Comparison of ENCODE assay signal across 26 mouse cellular contexts in the genomic region with DNA sequence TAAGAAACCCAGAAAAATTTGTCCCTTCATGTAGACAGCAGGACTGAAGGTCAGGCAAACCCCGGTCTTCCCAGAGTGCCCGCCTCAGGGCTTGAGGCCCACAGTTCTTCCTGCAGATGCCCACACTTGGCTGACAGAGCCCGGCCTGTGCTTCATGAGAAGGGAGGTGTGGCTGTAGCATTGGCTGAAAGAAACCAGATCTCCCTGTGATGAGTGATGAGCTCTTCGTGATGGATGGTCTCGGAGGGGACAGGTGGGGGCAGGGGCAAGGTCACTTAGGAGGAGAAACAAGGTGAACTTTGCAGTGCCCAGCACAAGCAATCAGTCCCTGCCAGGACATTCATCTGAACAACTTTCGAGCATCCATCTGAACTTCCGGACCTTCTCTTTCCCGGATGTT.
DNase-seq lines count a peak whose midpoint lies in the region; ATAC-seq and TF ChIP-seq lines count a peak whose summit lies in the region.
"Had no signal": no experiment of that assay in that cellular context is flagged by ENCODE, and none has a peak within 500 bp of the region (broad histone marks: within the 10 kb centered on the region; RNA-seq: fewer than 3 reads in every experiment).

No protein-coding gene starts in this region.

- no peaks in the 10 kb centered on the region for H3K27me3 ChIP-seq in heart, embryonic 11.5 days (ENCODE audit: control insufficient read depth, insufficient read depth, low read length)
- H3K27me3 ChIP-seq in heart, postnatal 0 days (ENCODE audit: control insufficient read depth, insufficient read depth, low read length): no peaks in the 10 kb centered on the region
- H3K27me3 ChIP-seq in embryonic facial prominence, embryonic 10.5 days (replicated peaks; ENCODE audit: low read depth, poor library complexity, severe bottlenecking): no peaks in the 10 kb centered on the region; the same call in 1 of the 2 replicates
- H3K27me3 ChIP-seq: intestine, embryonic 15.5 days; limb, embryonic 13.5 days; liver, embryonic 12.5 days; midbrain, embryonic 13.5 days; neural tube, embryonic 12.5 days had no signal

- H3K36me3 ChIP-seq in heart, embryonic 11.5 days (ENCODE audit: control insufficient read depth, insufficient read depth, low read length): no peaks in the 10 kb centered on the region
- H3K36me3 ChIP-seq in heart, postnatal 0 days (replicated peaks; ENCODE audit: control insufficient read depth, insufficient read depth, low read length): no peaks in the 10 kb centered on the region
- H3K36me3 ChIP-seq in embryonic facial prominence, embryonic 10.5 days (replicated peaks): no peaks in the 10 kb centered on the region
- H3K36me3 ChIP-seq: embryonic facial prominence, embryonic 12.5 days; hindbrain, embryonic 10.5 days; intestine, embryonic 15.5 days; limb, embryonic 13.5 days; liver, embryonic 12.5 days; midbrain, embryonic 13.5 days; neural tube, embryonic 12.5 days had no signal

- ATAC-seq in heart, embryonic 11.5 days (replicated peaks; ENCODE audit: insufficient number of reproducible peaks, low FRiP score, low TSS enrichment): peak; percentile 72
- ATAC-seq in heart, postnatal 0 days (ENCODE audit: insufficient read depth, low read depth): peak; percentile 96
- ATAC-seq: activated CD4-positive, CD25-positive, alpha-beta regulatory T cell, adult 4 months; hindbrain, embryonic 16.5 days; intestine, embryonic 15.5 days; liver, embryonic 12.5 days; midbrain, embryonic 13.5 days had no signal

- H3K4me1 ChIP-seq in heart, embryonic 11.5 days (ENCODE audit: control insufficient read depth, insufficient read depth, low read length): no peaks in the 10 kb centered on the region
- H3K4me1 ChIP-seq in heart, postnatal 0 days (ENCODE audit: control insufficient read depth, insufficient read depth): no peaks in the 10 kb centered on the region
- H3K4me1 ChIP-seq in embryonic facial prominence, embryonic 10.5 days: no peaks in the 10 kb centered on the region; the same call in none of the 2 replicates
- H3K4me1 ChIP-seq: embryonic facial prominence, embryonic 12.5 days; hindbrain, embryonic 10.5 days; intestine, embryonic 15.5 days; limb, embryonic 13.5 days; liver, embryonic 12.5 days; midbrain, embryonic 13.5 days; neural tube, embryonic 12.5 days had no signal

- 28% methylated on average over 8 of the region's 8 CpGs for WGBS in heart, embryonic 11.5 days (ENCODE audit: insufficient replicate concordance)
- WGBS in heart, postnatal 0 days: 30% methylated on average over 8 of the region's 8 CpGs
- 64% methylated on average over 8 of the region's 8 CpGs for WGBS in embryonic facial prominence, embryonic 10.5 days

- TF ChIP-seq EP300 in heart, postnatal 0 days (IDR thresholded peaks at IDR 0.05; ENCODE audit: low read depth): peak; percentile 68; the same call in 1 of the 2 replicates

- no peak overlapping the region for H3K9ac ChIP-seq in heart, embryonic 11.5 days (ENCODE audit: low read depth, low read length)
- no peak overlapping the region for H3K9ac ChIP-seq in heart, postnatal 0 days (replicated peaks; ENCODE audit: low read depth, low read length)
- H3K9ac ChIP-seq: embryonic facial prominence, embryonic 12.5 days; intestine, embryonic 15.5 days; limb, embryonic 13.5 days; liver, embryonic 12.5 days; midbrain, embryonic 13.5 days; neural tube, embryonic 12.5 days had no signal

- H3K9me3 ChIP-seq in heart, embryonic 11.5 days (replicated peaks; ENCODE audit: control insufficient read depth, low read length): no peaks in the 10 kb centered on the region
- no peaks in the 10 kb centered on the region for H3K9me3 ChIP-seq in heart, postnatal 0 days (replicated peaks; ENCODE audit: control insufficient read depth, low read length)
- H3K9me3 ChIP-seq in embryonic facial prominence, embryonic 10.5 days: no peaks in the 10 kb centered on the region
- H3K9me3 ChIP-seq: embryonic facial prominence, embryonic 12.5 days; hindbrain, embryonic 10.5 days; intestine, embryonic 15.5 days; limb, embryonic 13.5 days; liver, embryonic 12.5 days; midbrain, embryonic 13.5 days; neural tube, embryonic 12.5 days had no signal

- DNase-seq in heart, adult 11 months: peak; percentile 93
- no peak for DNase-seq in heart, adult 8-10 months (ENCODE audit: low spot score)
- peak; percentile 77 for DNase-seq in heart, postnatal 0 days (ENCODE audit: low spot score)
- DNase-seq in mesoderm, embryonic 11.5 days (ENCODE audit: low read depth, low spot score): peak; percentile 13
- no peak for DNase-seq in embryonic facial prominence, embryonic 10.5 days (ENCODE audit: low spot score)
- DNase-seq in adrenal gland, adult 2 months: no peak
- no peak for DNase-seq in layer of hippocampus, adult 9-11 months
- DNase-seq: adrenal gland, postnatal 14 days; cerebellum, adult 8-10 months; cerebellum, postnatal 36 days; kidney, adult 9 months; kidney, postnatal 14 days; lung, adult 18-20 months; lung, postnatal 10 days; right cerebral cortex, postnatal 4 days; thymus, adult 2 months had no signal

- H3K27ac ChIP-seq in heart, embryonic 11.5 days (ENCODE audit: low read depth, low read length): peak overlapping the region; percentile 46
- H3K27ac ChIP-seq in heart, postnatal 0 days (ENCODE audit: low read depth): peak overlapping the region; percentile 69
- H3K27ac ChIP-seq in embryonic facial prominence, embryonic 10.5 days (replicated peaks): no peak overlapping the region
- H3K27ac ChIP-seq: embryonic facial prominence, embryonic 12.5 days; hindbrain, embryonic 10.5 days; intestine, embryonic 15.5 days; limb, embryonic 13.5 days; liver, embryonic 12.5 days; midbrain, embryonic 13.5 days; neural tube, embryonic 12.5 days had no signal

- H3K4me3 ChIP-seq in heart, embryonic 11.5 days (ENCODE audit: low read depth, low read length): no peak overlapping the region
- no peak overlapping the region for H3K4me3 ChIP-seq in heart, postnatal 0 days (ENCODE audit: low read depth, low read length)
- no peak overlapping the region for H3K4me3 ChIP-seq in embryonic facial prominence, embryonic 10.5 days
- H3K4me3 ChIP-seq: embryonic facial prominence, embryonic 12.5 days; hindbrain, embryonic 10.5 days; intestine, embryonic 15.5 days; limb, embryonic 13.5 days; liver, embryonic 12.5 days; midbrain, embryonic 13.5 days; neural tube, embryonic 12.5 days had no signal

- no peak overlapping the region for H3K4me2 ChIP-seq in heart, embryonic 11.5 days
- H3K4me2 ChIP-seq in heart, postnatal 0 days (ENCODE audit: low read depth, low read length): no peak overlapping the region
- H3K4me2 ChIP-seq: embryonic facial prominence, embryonic 12.5 days; intestine, embryonic 15.5 days; limb, embryonic 13.5 days; liver, embryonic 12.5 days; midbrain, embryonic 13.5 days; neural tube, embryonic 12.5 days had no signal

- no peak for TF ChIP-seq CTCF in heart, postnatal 0 days (IDR thresholded peaks at IDR 0.05; ENCODE audit: low read depth)

Comparison
In these comparisons a context has a peak if more than half of its experiments do, and no peak if none do; other contexts are left out.
1. DNase-seq: peak in heart, adult 11 months (single experiment), heart, postnatal 0 days (single experiment) and mesoderm, embryonic 11.5 days (single experiment); none in heart, adult 8-10 months (single experiment), embryonic facial prominence, embryonic 10.5 days (single experiment), adrenal gland, adult 2 months (single experiment) and layer of hippocampus, adult 9-11 months (single experiment).